Mouse (Mus musculus) liver, adult 2 months (tissue): Measurements from ENCODE around the gene Lpp.

ENCODE experiments used
- CTCF ChIP-seq: fragments of 200-500 bp; IDR thresholded peaks from 2 replicates; pipeline ENCODE4 v1.5.1; 2011; ENCODE audit warnings: low read depth, low read length, control low read depth
- POLR2A ChIP-seq: fragments of 200-500 bp; IDR thresholded peaks from 2 replicates; pipeline ENCODE4 v1.6.1; 2011; ENCODE audit warnings: low read length, control low read depth; ENCODE audit not compliant: insufficient read depth; ENCODE audit errors: extremely low read depth

- no peak for TF ChIP-seq CTCF
- no peak for TF ChIP-seq POLR2A
Measured at GRCm38 (mm10) chr16:25037361-25037760, 644.1 kb downstream of the Lpp start.
